Mouse (Mus musculus): Measurements from ENCODE around the gene Timp3. TPM values are rescaled to one million over a fixed set of nuclear protein-coding genes. Genes with fewer than 3 reads are reported as not detected.

The Timp3 gene
- polyA plus RNA-seq (2015; fragmentation: Nextera tagmentation; extraction: Ambion mirVana) = 51.2 and 52.4 TPM in 2 replicates

- ATAC-seq (ENCODE audit: low read depth) = peak; percentile 79
- Histone ChIP-seq H3K36me3 (no peaks in the 10 kb centered on the region), H3K9me3 (no peaks in the 10 kb centered on the region), H3K27ac (replicated peaks) (peak within 1 kb of the TSS; percentile 38; the same call in 1 of the 2 replicates), H3K27me3 (peaks cover 35% of the 10 kb centered on the region), H3K4me1 (replicated peaks) (peaks cover 48% of the 10 kb centered on the region), H3K9ac (peak within 1 kb of the TSS; percentile 77), H3K4me2 (peak within 1 kb of the TSS; percentile 85), H3K4me3 (peak within 1 kb of the TSS; percentile 51)
- under 1% methylated on average over 65 of the region's 65 CpGs for WGBS
These were observed at the start of gene Timp3 for GRCm38 (mm10) chr10:86300293-86301116. Gene Timp3, plus strand, starts transcription at chr10:86300372.

GRCm38 (mm10) chr10:86256221-86256620 is 44.0 kb upstream of the Timp3 start:
- Histone ChIP-seq H3K9ac (no peak overlapping the region), H3K36me3 (no peaks in the 10 kb centered on the region), H3K4me3 (no peak overlapping the region), H3K27me3 (no peaks in the 10 kb centered on the region), H3K4me1 (replicated peaks) (no peaks in the 10 kb centered on the region; the same call in 1 of the 2 replicates), H3K4me2 (no peak overlapping the region), H3K27ac (replicated peaks) (no peak overlapping the region), H3K9me3 (no peaks in the 10 kb centered on the region; the same call in 1 of the 2 replicates)
- no peak for ATAC-seq (ENCODE audit: low read depth)
- WGBS = 58% methylated on average over 4 of the region's 4 CpGs

GRCm38 (mm10) chr10:86257045-86257444 is 43.1 kb upstream of the Timp3 start:
- H3K4me1 ChIP-seq (replicated peaks) = no peaks in the 10 kb centered on the region; the same call in 1 of the 2 replicates
- H3K9me3 ChIP-seq = no peaks in the 10 kb centered on the region; the same call in 1 of the 2 replicates
- no peak overlapping the region for H3K4me2 ChIP-seq
- no peaks in the 10 kb centered on the region for H3K36me3 ChIP-seq
- no peak for ATAC-seq (ENCODE audit: low read depth)
- H3K27me3 ChIP-seq = no peaks in the 10 kb centered on the region
- WGBS = 77% methylated on average over 3 of the region's 3 CpGs
- no peak overlapping the region for H3K4me3 ChIP-seq
- H3K27ac ChIP-seq (replicated peaks) = no peak overlapping the region
- H3K9ac ChIP-seq = no peak overlapping the region

GRCm38 (mm10) chr10:86258046-86258445 is 42.1 kb upstream of the Timp3 start:
- no peaks in the 10 kb centered on the region; the same call in 1 of the 2 replicates for H3K4me1 ChIP-seq (replicated peaks)
- no peaks in the 10 kb centered on the region; the same call in 1 of the 2 replicates for H3K9me3 ChIP-seq
- ATAC-seq (ENCODE audit: low read depth) = no peak
- H3K27me3 ChIP-seq = no peaks in the 10 kb centered on the region
- no peaks in the 10 kb centered on the region for H3K36me3 ChIP-seq
- H3K4me2 ChIP-seq = no peak overlapping the region
- WGBS = 94% methylated on average over 4 of the region's 4 CpGs
- no peak overlapping the region for H3K27ac ChIP-seq (replicated peaks)
- no peak overlapping the region for H3K9ac ChIP-seq
- H3K4me3 ChIP-seq = no peak overlapping the region

- no peak overlapping the region for H3K27ac ChIP-seq (replicated peaks)
These were observed 41.2 kb upstream of the Timp3 start for GRCm38 (mm10) chr10:86258992-86259391.

GRCm38 (mm10) chr10:86261725-86262124 is 38.4 kb upstream of the Timp3 start:
- H3K27ac ChIP-seq (replicated peaks) = no peak overlapping the region
- no peaks in the 10 kb centered on the region for H3K4me1 ChIP-seq (replicated peaks)
- no peak overlapping the region for H3K9ac ChIP-seq
- H3K27me3 ChIP-seq = no peaks in the 10 kb centered on the region
- H3K4me2 ChIP-seq = no peak overlapping the region
- 77% methylated on average over 2 of the region's 2 CpGs for WGBS
- H3K4me3 ChIP-seq = no peak overlapping the region
- H3K9me3 ChIP-seq = no peaks in the 10 kb centered on the region; the same call in 1 of the 2 replicates
- no peak for ATAC-seq (ENCODE audit: low read depth)
- no peaks in the 10 kb centered on the region for H3K36me3 ChIP-seq

More at GRCm38 (mm10) chr10:86258992-86259391, 41.2 kb upstream of the Timp3 start:
- H3K9me3 ChIP-seq = no peaks in the 10 kb centered on the region; the same call in 1 of the 2 replicates
- no peaks in the 10 kb centered on the region; the same call in 1 of the 2 replicates for H3K4me1 ChIP-seq (replicated peaks)
- no peak overlapping the region for H3K4me3 ChIP-seq
- no peak overlapping the region for H3K4me2 ChIP-seq
- H3K36me3 ChIP-seq = no peaks in the 10 kb centered on the region
- H3K27me3 ChIP-seq = no peaks in the 10 kb centered on the region
- WGBS = 87% methylated on average over 3 of the region's 3 CpGs
- no peak overlapping the region for H3K9ac ChIP-seq
- ATAC-seq (ENCODE audit: low read depth) = no peak

GRCm38 (mm10) chr10:86264618-86265017 is 35.6 kb upstream of the Timp3 start:
- Histone ChIP-seq H3K9ac (no peak overlapping the region), H3K27me3 (no peaks in the 10 kb centered on the region), H3K4me2 (no peak overlapping the region), H3K36me3 (no peaks in the 10 kb centered on the region), H3K27ac (replicated peaks) (no peak overlapping the region), H3K9me3 (no peaks in the 10 kb centered on the region; the same call in 1 of the 2 replicates), H3K4me1 (replicated peaks) (no peaks in the 10 kb centered on the region), H3K4me3 (no peak overlapping the region)
- WGBS = 77% methylated on average over 9 of the region's 9 CpGs
- ATAC-seq (ENCODE audit: low read depth) = no peak

GRCm38 (mm10) chr10:86270254-86270653 is 29.9 kb upstream of the Timp3 start:
- Histone ChIP-seq H3K9ac (no peak overlapping the region), H3K4me2 (no peak overlapping the region), H3K4me1 (replicated peaks) (no peaks in the 10 kb centered on the region), H3K36me3 (no peaks in the 10 kb centered on the region), H3K27me3 (no peaks in the 10 kb centered on the region), H3K4me3 (no peak overlapping the region), H3K27ac (replicated peaks) (no peak overlapping the region), H3K9me3 (no peaks in the 10 kb centered on the region)
- ATAC-seq (ENCODE audit: low read depth) = no peak
- 74% methylated on average over 3 of the region's 3 CpGs for WGBS

- 90% methylated on average over 3 of the region's 3 CpGs for WGBS
- ATAC-seq (ENCODE audit: low read depth) = no peak
- no peak overlapping the region for H3K4me2 ChIP-seq
- H3K36me3 ChIP-seq = no peaks in the 10 kb centered on the region
- no peak overlapping the region for H3K27ac ChIP-seq (replicated peaks)
- no peaks in the 10 kb centered on the region for H3K9me3 ChIP-seq
- H3K4me1 ChIP-seq (replicated peaks) = no peaks in the 10 kb centered on the region
- no peaks in the 10 kb centered on the region for H3K27me3 ChIP-seq
- no peak overlapping the region for H3K9ac ChIP-seq
- H3K4me3 ChIP-seq = no peak overlapping the region
These were observed 27.3 kb upstream of the Timp3 start for GRCm38 (mm10) chr10:86272826-86273225.

- WGBS = 74% methylated on average over 19 of the region's 19 CpGs
- H3K9ac ChIP-seq = no peak overlapping the region
- H3K4me2 ChIP-seq = no peak overlapping the region
- no peaks in the 10 kb centered on the region for H3K4me1 ChIP-seq (replicated peaks)
- no peak for ATAC-seq (ENCODE audit: low read depth)
- H3K36me3 ChIP-seq = no peaks in the 10 kb centered on the region
- H3K27me3 ChIP-seq = no peaks in the 10 kb centered on the region
- H3K27ac ChIP-seq (replicated peaks) = peak overlapping the region; percentile 46; the same call in 1 of the 2 replicates
- no peaks in the 10 kb centered on the region for H3K9me3 ChIP-seq
- H3K4me3 ChIP-seq = no peak overlapping the region
These were observed 26.6 kb upstream of the Timp3 start for GRCm38 (mm10) chr10:86273410-86274191.

- Histone ChIP-seq H3K36me3 (no peaks in the 10 kb centered on the region), H3K4me1 (replicated peaks) (no peaks in the 10 kb centered on the region), H3K4me3 (no peak overlapping the region), H3K9me3 (no peaks in the 10 kb centered on the region), H3K9ac (no peak overlapping the region), H3K27me3 (no peaks in the 10 kb centered on the region), H3K4me2 (no peak overlapping the region), H3K27ac (replicated peaks) (no peak overlapping the region)
- ATAC-seq (ENCODE audit: low read depth) = no peak
- WGBS = 91% methylated on average over 5 of the region's 5 CpGs
These were observed 24.6 kb upstream of the Timp3 start for GRCm38 (mm10) chr10:86275585-86275984.

- Histone ChIP-seq H3K4me3 (no peak overlapping the region), H3K4me2 (no peak overlapping the region), H3K9me3 (no peaks in the 10 kb centered on the region), H3K36me3 (no peaks in the 10 kb centered on the region), H3K27ac (replicated peaks) (no peak overlapping the region), H3K4me1 (replicated peaks) (no peaks in the 10 kb centered on the region), H3K9ac (no peak overlapping the region), H3K27me3 (no peaks in the 10 kb centered on the region)
- whole genome bisulfite sequencing = 89% methylated on average over 5 of the region's 5 CpGs
- ATAC-seq (ENCODE audit: low read depth) = no peak
These were observed 22.8 kb upstream of the Timp3 start for GRCm38 (mm10) chr10:86277327-86277726.

Data from neural tube, embryonic 13.5 days (tissue).